Mouse (Mus musculus): ENCODE data around the gene Fam189a1. TPM values are rescaled to one million over a fixed set of nuclear protein-coding genes. Genes with fewer than 3 reads are reported as not detected.

Gene Fam189a1
- polyA plus RNA-seq, 1 experiment from 2014 or later: 0.46 TPM

DNA sequence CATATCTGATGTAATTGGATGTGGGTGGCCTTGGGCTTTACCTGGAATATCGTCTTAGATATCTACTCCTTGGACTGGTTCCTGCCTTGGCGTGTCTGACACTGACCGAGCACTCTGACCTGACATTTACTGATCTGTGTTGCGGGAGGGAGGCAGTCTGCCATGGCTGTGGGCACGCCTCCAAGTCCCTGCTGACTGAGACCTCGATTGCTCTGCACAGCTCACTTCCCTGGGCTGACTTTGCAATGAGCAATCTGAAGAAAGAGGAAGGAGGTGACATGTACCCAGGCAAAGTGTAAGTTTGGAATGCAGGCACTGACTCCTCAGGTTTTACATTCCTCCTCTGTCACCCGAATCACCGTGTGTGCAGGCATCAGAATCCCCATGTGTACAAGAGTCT is 364.3 kb downstream of the Fam189a1 start:
- Histone ChIP-seq H3K9me3 (ENCODE audit: low read depth, low read length) (no peaks in the 10 kb centered on the region), H3K9ac (no peak overlapping the region), H3K4me2 (no peak overlapping the region), H3K4me1 (ENCODE audit: insufficient read depth) (no peaks in the 10 kb centered on the region), H3K27ac (ENCODE audit: low read depth) (no peak overlapping the region), H3K27me3 (ENCODE audit: insufficient read depth, low read length) (no peaks in the 10 kb centered on the region), H3K4me3 (ENCODE audit: low read depth, low read length) (no peak overlapping the region), H3K36me3 (ENCODE audit: insufficient read depth) (no peaks in the 10 kb centered on the region)
- ATAC-seq (ENCODE audit: insufficient read depth) (no peak), DNase-seq (peak; percentile 8)
- TF ChIP-seq CTCF (IDR thresholded peaks at IDR 0.05; ENCODE audit: low read depth): no peak
- WGBS: 41% methylated on average over 8 of the region's 8 CpGs

DNA sequence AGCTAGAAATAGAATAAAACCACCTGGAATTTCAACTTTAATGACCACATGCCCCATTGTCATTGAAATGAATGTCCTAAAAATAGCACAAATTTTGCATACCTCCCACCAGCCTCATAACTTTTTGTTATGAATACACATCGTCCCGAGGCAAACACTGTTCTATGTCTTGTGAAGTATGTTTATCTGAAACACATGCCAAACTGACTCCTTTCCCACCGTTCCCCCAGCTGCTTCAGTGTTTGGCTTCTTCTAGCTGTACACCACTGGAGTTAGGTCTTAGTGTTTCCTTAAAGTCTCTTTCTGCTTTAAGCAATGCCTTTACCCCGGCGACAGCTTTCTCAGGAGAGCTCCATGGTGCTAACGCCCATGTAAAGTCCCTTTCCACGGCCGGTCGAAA is 365.2 kb downstream of the Fam189a1 start:
- no peaks in the 10 kb centered on the region for H3K36me3 ChIP-seq (ENCODE audit: insufficient read depth)
- ATAC-seq (ENCODE audit: insufficient read depth) (no peak), DNase-seq (no peak)
- H3K4me2 ChIP-seq: no peak overlapping the region
- H3K9me3 ChIP-seq (ENCODE audit: low read depth, low read length): no peaks in the 10 kb centered on the region
- no peak overlapping the region for H3K4me3 ChIP-seq (ENCODE audit: low read depth, low read length)
- H3K27ac ChIP-seq (ENCODE audit: low read depth): no peak overlapping the region
- no peak for TF ChIP-seq CTCF (IDR thresholded peaks at IDR 0.05; ENCODE audit: low read depth)
- H3K27me3 ChIP-seq (ENCODE audit: insufficient read depth, low read length): no peaks in the 10 kb centered on the region
- H3K4me1 ChIP-seq (ENCODE audit: insufficient read depth): no peaks in the 10 kb centered on the region
- 67% methylated on average over 9 of the region's 9 CpGs for WGBS
- no peak overlapping the region for H3K9ac ChIP-seq

DNA sequence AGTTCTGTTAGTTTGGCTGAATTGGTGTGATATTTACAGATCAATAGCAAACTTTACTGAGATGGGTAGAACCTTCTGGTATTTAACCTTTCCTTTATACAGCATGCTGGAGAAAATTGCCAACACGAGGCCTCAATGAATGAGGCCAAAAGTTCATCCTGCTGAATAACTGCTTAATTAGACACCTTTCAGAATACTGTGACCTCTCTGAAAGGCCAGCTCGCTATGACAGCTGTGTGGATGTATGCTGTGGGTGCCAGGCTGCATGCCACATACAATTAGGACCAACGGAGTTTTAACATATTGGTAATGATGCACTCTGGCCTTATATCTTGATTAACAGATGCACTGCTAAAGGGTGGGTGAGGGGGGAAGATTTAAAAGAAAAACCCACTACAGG is 371.3 kb downstream of the Fam189a1 start:
- H3K36me3 ChIP-seq (ENCODE audit: insufficient read depth): no peaks in the 10 kb centered on the region
- H3K4me3 ChIP-seq (ENCODE audit: low read depth, low read length): no peak overlapping the region
- H3K4me1 ChIP-seq (ENCODE audit: insufficient read depth): no peaks in the 10 kb centered on the region
- H3K27ac ChIP-seq (ENCODE audit: low read depth): no peak overlapping the region
- no peaks in the 10 kb centered on the region for H3K9me3 ChIP-seq (ENCODE audit: low read depth, low read length)
- ATAC-seq (ENCODE audit: insufficient read depth) (no peak), DNase-seq (no peak)
- TF ChIP-seq CTCF (IDR thresholded peaks at IDR 0.05; ENCODE audit: low read depth): no peak
- 66% methylated on average over 3 of the region's 3 CpGs for WGBS
- H3K4me2 ChIP-seq: no peak overlapping the region
- H3K27me3 ChIP-seq (ENCODE audit: insufficient read depth, low read length): no peaks in the 10 kb centered on the region
- no peak overlapping the region for H3K9ac ChIP-seq

DNA sequence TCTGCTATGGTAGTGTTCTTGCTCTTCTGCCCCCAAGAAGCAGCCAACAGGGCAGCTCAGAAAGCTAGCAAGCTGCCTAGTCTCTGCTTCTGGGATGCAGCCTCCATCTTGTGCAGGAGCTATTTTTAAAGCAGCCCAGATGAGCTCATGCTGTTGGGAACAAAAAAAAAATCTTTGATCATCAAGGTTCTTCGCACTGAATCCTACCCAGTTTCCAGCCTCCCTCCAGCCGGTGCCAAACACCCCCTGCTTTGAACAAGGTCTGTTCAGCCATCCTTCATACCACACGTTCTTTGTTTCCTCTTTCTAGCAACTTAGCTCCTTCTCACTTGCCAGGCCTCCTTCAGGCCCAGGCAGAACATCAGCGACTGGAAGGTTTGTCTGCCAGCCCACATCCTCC is 376.9 kb downstream of the Fam189a1 start:
- no peaks in the 10 kb centered on the region for H3K27me3 ChIP-seq (ENCODE audit: insufficient read depth, low read length)
- ATAC-seq (ENCODE audit: insufficient read depth): no peak
- H3K36me3 ChIP-seq (ENCODE audit: insufficient read depth): no peaks in the 10 kb centered on the region
- TF ChIP-seq CTCF (IDR thresholded peaks at IDR 0.05; ENCODE audit: low read depth): no peak
- H3K4me3 ChIP-seq (ENCODE audit: low read depth, low read length): no peak overlapping the region
- no peak overlapping the region for H3K9ac ChIP-seq
- no peak for DNase-seq
- 66% methylated on average over 4 of the region's 4 CpGs for WGBS
- no peaks in the 10 kb centered on the region for H3K4me1 ChIP-seq (ENCODE audit: insufficient read depth)
- no peak overlapping the region for H3K4me2 ChIP-seq
- H3K27ac ChIP-seq (ENCODE audit: low read depth): no peak overlapping the region
- H3K9me3 ChIP-seq (ENCODE audit: low read depth, low read length): no peaks in the 10 kb centered on the region

DNA sequence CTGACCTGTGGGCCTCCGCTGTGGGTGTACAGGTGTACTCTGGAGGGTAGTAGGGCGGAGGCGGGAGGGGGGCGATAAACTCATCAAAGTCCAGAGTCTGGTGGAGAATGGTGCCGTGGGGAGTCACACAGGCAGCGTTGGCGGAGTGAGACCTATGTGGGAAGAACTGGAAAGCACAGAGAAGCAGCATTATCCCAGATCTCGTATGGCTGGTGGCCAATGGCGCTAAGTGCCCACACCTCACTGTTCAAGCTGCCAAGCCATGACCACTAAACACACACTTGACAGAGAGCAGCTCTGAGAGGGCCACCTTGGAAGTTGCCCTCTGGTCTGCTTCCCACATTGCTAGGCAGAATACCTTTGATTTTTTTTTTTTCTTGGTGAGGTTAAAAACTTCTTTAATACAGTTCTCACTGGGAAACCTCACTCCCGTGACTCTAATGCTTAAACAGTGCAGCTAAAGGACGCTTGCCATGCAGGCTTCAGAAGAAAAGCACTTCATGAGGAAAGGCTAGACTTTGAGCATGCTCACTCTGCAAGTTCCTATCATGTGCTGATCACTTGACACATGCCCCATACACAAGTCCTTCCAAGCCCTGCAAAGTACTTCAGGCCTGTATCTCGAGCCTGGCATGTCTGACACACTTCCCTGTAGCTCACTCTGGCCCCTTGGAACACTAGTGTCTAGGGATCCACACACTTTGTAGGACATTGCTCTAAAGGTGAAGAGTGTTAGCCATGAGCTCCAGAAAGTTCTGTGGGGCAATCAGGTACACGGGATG is 379.5 kb downstream of the Fam189a1 start:
- ATAC-seq (ENCODE audit: insufficient read depth) (peak; percentile 44; the same call in 1 of the 2 replicates), DNase-seq (peak; percentile 31)
- 67% methylated on average over 13 of the region's 13 CpGs for WGBS
- no peaks in the 10 kb centered on the region for H3K9me3 ChIP-seq (ENCODE audit: low read depth, low read length)
- no peak overlapping the region for H3K4me3 ChIP-seq (ENCODE audit: low read depth, low read length)
- no peaks in the 10 kb centered on the region for H3K27me3 ChIP-seq (ENCODE audit: insufficient read depth, low read length)
- no peak overlapping the region for H3K4me2 ChIP-seq
- no peaks in the 10 kb centered on the region for H3K36me3 ChIP-seq (ENCODE audit: insufficient read depth)
- H3K9ac ChIP-seq: no peak overlapping the region
- no peaks in the 10 kb centered on the region for H3K4me1 ChIP-seq (ENCODE audit: insufficient read depth)
- H3K27ac ChIP-seq (ENCODE audit: low read depth): no peak overlapping the region
- no peak for TF ChIP-seq CTCF (IDR thresholded peaks at IDR 0.05; ENCODE audit: low read depth)

DNA sequence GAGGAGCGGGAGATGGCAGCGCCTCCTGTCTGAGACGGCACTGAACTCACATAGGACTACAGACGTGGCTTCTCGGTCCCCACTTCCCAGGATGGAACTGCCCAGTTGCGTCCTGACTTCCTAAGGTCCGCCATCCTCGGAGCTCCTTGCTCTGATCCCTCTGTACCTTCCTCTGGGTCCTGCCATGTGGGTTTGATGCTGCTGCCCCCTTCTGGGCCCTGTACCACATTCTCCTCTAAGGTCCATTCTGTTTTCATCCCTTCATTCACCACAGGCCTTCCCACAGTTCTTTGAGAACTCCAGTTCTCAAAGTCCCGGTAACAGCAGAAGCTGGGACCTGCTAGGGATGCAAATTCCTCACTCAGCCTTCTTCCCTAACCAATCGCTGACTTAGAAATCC is 382.9 kb downstream of the Fam189a1 start:
- Histone ChIP-seq H3K9me3 (ENCODE audit: low read depth, low read length) (no peaks in the 10 kb centered on the region), H3K9ac (no peak overlapping the region), H3K4me2 (no peak overlapping the region), H3K4me1 (ENCODE audit: insufficient read depth) (no peaks in the 10 kb centered on the region), H3K4me3 (ENCODE audit: low read depth, low read length) (no peak overlapping the region), H3K27me3 (ENCODE audit: insufficient read depth, low read length) (no peaks in the 10 kb centered on the region), H3K36me3 (ENCODE audit: insufficient read depth) (no peaks in the 10 kb centered on the region), H3K27ac (ENCODE audit: low read depth) (no peak overlapping the region)
- no peak for ATAC-seq (ENCODE audit: insufficient read depth)
- DNase-seq: no peak
- TF ChIP-seq CTCF (IDR thresholded peaks at IDR 0.05; ENCODE audit: low read depth): peak; percentile 23; the same call in 1 of the 2 replicates
- 47% methylated on average over 10 of the region's 10 CpGs for WGBS

DNA sequence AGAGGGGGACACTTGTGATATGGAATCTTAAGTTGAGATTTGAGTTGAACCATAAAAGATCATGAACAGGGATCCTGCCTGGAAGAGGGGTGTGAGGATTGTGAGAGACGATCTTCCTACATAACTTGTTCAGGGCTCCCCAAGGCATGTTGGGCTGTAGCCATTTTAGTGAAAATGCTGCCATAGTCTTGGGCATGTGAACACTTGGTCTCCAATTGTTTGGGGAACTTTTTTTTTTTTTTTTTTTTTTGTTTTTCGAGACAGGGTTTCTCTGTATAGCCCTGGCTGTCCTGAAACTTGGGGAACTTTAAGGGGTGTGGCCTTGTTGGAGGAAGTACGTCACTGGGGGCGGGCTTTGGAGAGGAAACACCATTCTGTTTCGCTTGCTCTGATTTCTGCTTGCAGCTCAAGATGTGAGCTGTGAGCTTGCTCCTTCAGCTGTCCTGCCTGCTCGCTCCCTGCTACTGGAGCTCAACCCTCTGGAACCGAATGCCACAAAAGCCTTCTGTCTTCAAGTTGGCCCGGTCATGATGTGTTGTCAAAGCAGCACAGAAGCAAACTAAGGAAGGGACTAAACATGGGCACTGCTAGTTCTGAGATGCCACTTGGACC is 385.5 kb downstream of the Fam189a1 start:
- DNase-seq: no peak
- H3K27me3 ChIP-seq (ENCODE audit: insufficient read depth, low read length): no peaks in the 10 kb centered on the region
- no peak overlapping the region for H3K4me3 ChIP-seq (ENCODE audit: low read depth, low read length)
- no peaks in the 10 kb centered on the region for H3K4me1 ChIP-seq (ENCODE audit: insufficient read depth)
- ATAC-seq (ENCODE audit: insufficient read depth): no peak
- no peak overlapping the region for H3K27ac ChIP-seq (ENCODE audit: low read depth)
- H3K4me2 ChIP-seq: no peak overlapping the region
- H3K36me3 ChIP-seq (ENCODE audit: insufficient read depth): no peaks in the 10 kb centered on the region
- no peak for TF ChIP-seq CTCF (IDR thresholded peaks at IDR 0.05; ENCODE audit: low read depth)
- 70% methylated on average over 8 of the region's 8 CpGs for WGBS
- no peak overlapping the region for H3K9ac ChIP-seq
- no peaks in the 10 kb centered on the region for H3K9me3 ChIP-seq (ENCODE audit: low read depth, low read length)

All from lung, embryonic 14.5 days (tissue).